Mouse (Mus musculus): ENCODE results near the gene Batf2. TPM values are rescaled to one million over a fixed set of nuclear protein-coding genes. Genes with fewer than 3 reads are reported as not detected.

Batf2 gene
- polyA plus RNA-seq, 2 experiments: 0.09 to 0.35 TPM

GRCm38 (mm10) chr19:6163872-6164547 lies 23.2 kb downstream of the Batf2 start:
- no peak for DNase-seq (ENCODE audit: low read depth in 3 of 3, low spot score in 3 of 3)
- no peak for ATAC-seq (ENCODE audit: insufficient read depth)
- H3K4me1 ChIP-seq (replicated peaks; ENCODE audit: control insufficient read depth in 2 of 2, insufficient read depth in 2 of 2, low read length in 1 of 2): peaks cover 3 to 4% of the 10 kb centered on the region in 2 experiments; a peak in 2 of 4 replicates
- no peak overlapping the region for H3K9ac ChIP-seq (replicated peaks)
- no peak overlapping the region for H3K4me3 ChIP-seq (ENCODE audit: insufficient read depth in 1 of 2, low read depth in 2 of 2, low read length in 2 of 2)
- H3K27ac ChIP-seq: no peak overlapping the region
- no peak overlapping the region for H3K4me2 ChIP-seq (ENCODE audit: low read depth)
- WGBS (ENCODE audit: insufficient replicate concordance): 56% methylated on average over 10 of the region's 10 CpGs
- H3K27me3 ChIP-seq (ENCODE audit: control insufficient read depth, insufficient read depth, low read length): no peaks in the 10 kb centered on the region
- TF ChIP-seq EP300 (IDR thresholded peaks at IDR 0.05; ENCODE audit: low read depth) (no peak), CTCF (IDR thresholded peaks at IDR 0.05; ENCODE audit: low read depth) (no peak)
- H3K36me3 ChIP-seq (replicated peaks; ENCODE audit: control insufficient read depth, insufficient read depth, low read depth): no peaks in the 10 kb centered on the region
- no peaks in the 10 kb centered on the region for H3K9me3 ChIP-seq (ENCODE audit: control insufficient read depth, low read length)

GRCm38 (mm10) chr19:6166750-6167149 lies 26.0 kb downstream of the Batf2 start:
- no peak for ATAC-seq (ENCODE audit: insufficient read depth)
- H3K4me2 ChIP-seq (ENCODE audit: low read depth): no peak overlapping the region

GRCm38 (mm10) chr19:6171215-6171614 lies 30.4 kb downstream of the Batf2 start:
- no peak overlapping the region for H3K4me3 ChIP-seq (ENCODE audit: insufficient read depth in 1 of 2, low read depth in 2 of 2, low read length in 2 of 2)
- no peaks in the 10 kb centered on the region for H3K27me3 ChIP-seq (ENCODE audit: control insufficient read depth, insufficient read depth, low read length)
- TF ChIP-seq CTCF (IDR thresholded peaks at IDR 0.05; ENCODE audit: low read depth) (no peak), EP300 (IDR thresholded peaks at IDR 0.05; ENCODE audit: low read depth) (no peak)
- ATAC-seq (ENCODE audit: insufficient read depth) (no peak), DNase-seq (ENCODE audit: low read depth in 3 of 3, low spot score in 3 of 3) (no peak)
- no peak overlapping the region for H3K9ac ChIP-seq (replicated peaks)
- H3K4me1 ChIP-seq (replicated peaks; ENCODE audit: control insufficient read depth in 2 of 2, insufficient read depth in 2 of 2, low read length in 1 of 2): no peaks in the 10 kb centered on the region
- no peaks in the 10 kb centered on the region for H3K36me3 ChIP-seq (replicated peaks; ENCODE audit: control insufficient read depth, insufficient read depth, low read depth)
- WGBS (ENCODE audit: insufficient replicate concordance): 54% methylated on average over 8 of the region's 8 CpGs
- no peak overlapping the region for H3K27ac ChIP-seq
- no peak overlapping the region for H3K4me2 ChIP-seq (ENCODE audit: low read depth)
- H3K9me3 ChIP-seq (ENCODE audit: control insufficient read depth, low read length): no peaks in the 10 kb centered on the region

More at GRCm38 (mm10) chr19:6166750-6167149, 26.0 kb downstream of the Batf2 start:
- DNase-seq (ENCODE audit: low read depth in 3 of 3, low spot score in 3 of 3): no peak
- Histone ChIP-seq H3K9ac (replicated peaks) (no peak overlapping the region), H3K4me1 (replicated peaks; ENCODE audit: control insufficient read depth in 2 of 2, insufficient read depth in 2 of 2, low read length in 1 of 2) (peaks cover 3 to 4% of the 10 kb centered on the region in 2 experiments; a peak in 2 of 4 replicates), H3K36me3 (replicated peaks; ENCODE audit: control insufficient read depth, insufficient read depth, low read depth) (no peaks in the 10 kb centered on the region), H3K4me3 (ENCODE audit: insufficient read depth in 1 of 2, low read depth in 2 of 2, low read length in 2 of 2) (no peak overlapping the region), H3K9me3 (ENCODE audit: control insufficient read depth, low read length) (no peaks in the 10 kb centered on the region), H3K27ac (no peak overlapping the region), H3K27me3 (ENCODE audit: control insufficient read depth, insufficient read depth, low read length) (no peaks in the 10 kb centered on the region)
- WGBS (ENCODE audit: insufficient replicate concordance): 54% methylated on average over 4 of the region's 4 CpGs
- no peak for TF ChIP-seq EP300 (IDR thresholded peaks at IDR 0.05; ENCODE audit: low read depth)
- peak; percentile 53 for TF ChIP-seq CTCF (IDR thresholded peaks at IDR 0.05; ENCODE audit: low read depth)

GRCm38 (mm10) chr19:6174771-6175170 lies 34.0 kb downstream of the Batf2 start:
- no peak for DNase-seq (ENCODE audit: low read depth in 3 of 3, low spot score in 3 of 3)
- H3K36me3 ChIP-seq (replicated peaks; ENCODE audit: control insufficient read depth, insufficient read depth, low read depth): no peaks in the 10 kb centered on the region
- 32% methylated on average over 5 of the region's 5 CpGs for WGBS (ENCODE audit: insufficient replicate concordance)
- TF ChIP-seq CTCF (IDR thresholded peaks at IDR 0.05; ENCODE audit: low read depth) (no peak), EP300 (IDR thresholded peaks at IDR 0.05; ENCODE audit: low read depth) (no peak)
- no peak overlapping the region for H3K27ac ChIP-seq
- H3K27me3 ChIP-seq (ENCODE audit: control insufficient read depth, insufficient read depth, low read length): no peaks in the 10 kb centered on the region
- H3K9me3 ChIP-seq (ENCODE audit: control insufficient read depth, low read length): no peaks in the 10 kb centered on the region
- H3K9ac ChIP-seq (replicated peaks): no peak overlapping the region
- no peak overlapping the region for H3K4me3 ChIP-seq (ENCODE audit: insufficient read depth in 1 of 2, low read depth in 2 of 2, low read length in 2 of 2)
- H3K4me1 ChIP-seq (replicated peaks; ENCODE audit: control insufficient read depth in 2 of 2, insufficient read depth in 2 of 2, low read length in 1 of 2): no peaks in the 10 kb centered on the region
- no peak for ATAC-seq (ENCODE audit: insufficient read depth)
- H3K4me2 ChIP-seq (ENCODE audit: low read depth): no peak overlapping the region

- no peak overlapping the region for H3K4me2 ChIP-seq (ENCODE audit: low read depth)
- H3K36me3 ChIP-seq (replicated peaks; ENCODE audit: control insufficient read depth, insufficient read depth, low read depth): no peaks in the 10 kb centered on the region
- WGBS (ENCODE audit: insufficient replicate concordance): 82% methylated on average over 5 of the region's 6 CpGs
Measured at GRCm38 (mm10) chr19:6178775-6179174, 38.0 kb downstream of the Batf2 start.

More at GRCm38 (mm10) chr19:6178775-6179174, 38.0 kb downstream of the Batf2 start:
- ATAC-seq (ENCODE audit: insufficient read depth): no peak
- Histone ChIP-seq H3K27me3 (ENCODE audit: control insufficient read depth, insufficient read depth, low read length) (no peaks in the 10 kb centered on the region), H3K4me1 (replicated peaks; ENCODE audit: control insufficient read depth in 2 of 2, insufficient read depth in 2 of 2, low read length in 1 of 2) (no peaks in the 10 kb centered on the region), H3K4me3 (ENCODE audit: insufficient read depth in 1 of 2, low read depth in 2 of 2, low read length in 2 of 2) (no peak overlapping the region), H3K9ac (replicated peaks) (no peak overlapping the region), H3K9me3 (ENCODE audit: control insufficient read depth, low read length) (no peaks in the 10 kb centered on the region), H3K27ac (no peak overlapping the region)
- DNase-seq (ENCODE audit: low read depth in 3 of 3, low spot score in 3 of 3): no peak
- TF ChIP-seq EP300 (IDR thresholded peaks at IDR 0.05; ENCODE audit: low read depth) (no peak), CTCF (IDR thresholded peaks at IDR 0.05; ENCODE audit: low read depth) (no peak)

Measured in liver, embryonic 14.5 days (tissue).